Mouse (Mus musculus) gastrocnemius, adult 2 months (tissue): ENCODE results near the gene Pcnx2. TPM values are rescaled to one million over a fixed set of nuclear protein-coding genes. Genes with fewer than 3 reads are reported as not detected.
A peak's percentile ranks its signal among the peaks of the same experiment; 100 is the strongest.

Source experiments
- DNase-seq: peaks from one replicate; pipeline ENCODE4 v3.0.0; 2022
- H3K27ac ChIP-seq: fragments of 200-600 bp; 2 replicates; pipeline ENCODE4 v1.8.1; 2022; ENCODE audit warnings: mild to moderate bottlenecking
- H3K4me3 ChIP-seq: fragments of 200-600 bp; 2 replicates; pipeline ENCODE4 v1.8.1; 2022; ENCODE audit warnings: mild to moderate bottlenecking, moderate library complexity
- CTCF ChIP-seq: fragments of 200-600 bp; IDR thresholded peaks from 2 replicates; pipeline ENCODE4 v1.8.1; 2022; ENCODE audit warnings: antibody characterized with exemption, mild to moderate bottlenecking, moderate library complexity
- intact Hi-C: fragments of 180-260 bp; cut with DNase I; formaldehyde crosslinking; loops from one replicate; pipeline ENCODE4 v1.15.1; 2025
- long read RNA-seq, 2 experiments: library from polyadenylated mRNA; stranded (forward); transcript quantifications; one replicate each; pipeline ENCODE4 v2.0.0; 2021
- total RNA-seq, 2 experiments: library from RNA; stranded (reverse); gene quantifications; 2 replicates each; pipeline ENCODE4 v1.2.3; 2021

Gene Pcnx2
- under 1 TPM; 0.20 to 0.39 TPM for total RNA-seq
- long read RNA-seq, experiment 1, partial matches to known transcripts, result 2 of 2 reads
- long read RNA-seq, experiment 1, other reads (novel, unspliced or antisense), result 0 of 2 reads
- long read RNA-seq, experiment 2, result 0 reads

GRCm38 (mm10) chr8:125897868-125898788 is at the start of gene Pcnx2:
Gene Pcnx2 (minus strand): TSS chr8:125898317.
- no peak for TF ChIP-seq CTCF
- no peak for DNase-seq
- intact Hi-C loops, result no loop called here
- no peak within 1 kb of the TSS for H3K4me3 ChIP-seq
- no peak within 1 kb of the TSS for H3K27ac ChIP-seq

GRCm38 (mm10) chr8:125944511-125944910 is 46.4 kb upstream of the Pcnx2 start:
- no peak overlapping the region for H3K27ac ChIP-seq
- intact Hi-C loops, result no loop called here
- H3K4me3 ChIP-seq, result no peak overlapping the region
- TF ChIP-seq CTCF, result no peak
- no peak for DNase-seq

GRCm38 (mm10) chr8:125935649-125936048 is 37.5 kb upstream of the Pcnx2 start:
- Histone ChIP-seq H3K27ac (no peak overlapping the region), H3K4me3 (no peak overlapping the region)
- peak; percentile 55 for DNase-seq
- TF ChIP-seq CTCF, result peak; percentile 81
- intact Hi-C loops, result no loop called here

GRCm38 (mm10) chr8:125931822-125932221 is 33.7 kb upstream of the Pcnx2 start:
- Histone ChIP-seq H3K4me3 (no peak overlapping the region), H3K27ac (no peak overlapping the region)
- TF ChIP-seq CTCF, result no peak
- intact Hi-C loops, result no loop called here
- no peak for DNase-seq

GRCm38 (mm10) chr8:125930276-125931046 is 32.3 kb upstream of the Pcnx2 start:
- intact Hi-C loops, result no loop called here
- Histone ChIP-seq H3K27ac (no peak overlapping the region), H3K4me3 (no peak overlapping the region)
- TF ChIP-seq CTCF, result no peak
- no peak for DNase-seq

GRCm38 (mm10) chr8:125926636-125927035 is 28.5 kb upstream of the Pcnx2 start:
- intact Hi-C loops, result no loop called here
- Histone ChIP-seq H3K4me3 (no peak overlapping the region), H3K27ac (no peak overlapping the region)
- TF ChIP-seq CTCF, result no peak
- DNase-seq, result no peak

GRCm38 (mm10) chr8:125922333-125922732 is 24.2 kb upstream of the Pcnx2 start:
- Histone ChIP-seq H3K4me3 (no peak overlapping the region), H3K27ac (no peak overlapping the region)
- intact Hi-C loops, result no loop called here
- no peak for TF ChIP-seq CTCF
- no peak for DNase-seq

GRCm38 (mm10) chr8:125920761-125921160 is 22.6 kb upstream of the Pcnx2 start:
- intact Hi-C loops, result no loop called here
- no peak for DNase-seq
- no peak overlapping the region for H3K4me3 ChIP-seq
- TF ChIP-seq CTCF, result no peak
- no peak overlapping the region for H3K27ac ChIP-seq

GRCm38 (mm10) chr8:125920281-125920680 is 22.2 kb upstream of the Pcnx2 start:
- Histone ChIP-seq H3K27ac (no peak overlapping the region), H3K4me3 (no peak overlapping the region)
- intact Hi-C loops, result no loop called here
- TF ChIP-seq CTCF, result no peak
- no peak for DNase-seq

- no peak for TF ChIP-seq CTCF
- no peak overlapping the region for H3K4me3 ChIP-seq
- intact Hi-C loops, result no loop called here
- no peak overlapping the region for H3K27ac ChIP-seq
- no peak for DNase-seq
Measured at GRCm38 (mm10) chr8:125919560-125919959, 21.4 kb upstream of the Pcnx2 start.

GRCm38 (mm10) chr8:125918719-125919118 is 20.6 kb upstream of the Pcnx2 start:
- TF ChIP-seq CTCF, result no peak

GRCm38 (mm10) chr8:125917013-125917412 is 18.9 kb upstream of the Pcnx2 start:
- no peak for TF ChIP-seq CTCF
- Histone ChIP-seq H3K27ac (no peak overlapping the region), H3K4me3 (no peak overlapping the region)
- DNase-seq, result no peak
- intact Hi-C loops, result no loop called here

More at GRCm38 (mm10) chr8:125918719-125919118, 20.6 kb upstream of the Pcnx2 start:
- intact Hi-C loops, result no loop called here
- Histone ChIP-seq H3K4me3 (no peak overlapping the region), H3K27ac (no peak overlapping the region)
- DNase-seq, result no peak

GRCm38 (mm10) chr8:125914386-125914785 is 16.3 kb upstream of the Pcnx2 start:
- no peak for DNase-seq
- H3K27ac ChIP-seq, result no peak overlapping the region
- intact Hi-C loops, result no loop called here
- TF ChIP-seq CTCF, result no peak
- no peak overlapping the region for H3K4me3 ChIP-seq
